Mouse (Mus musculus): Measurements from ENCODE around the gene Vamp2. TPM values are rescaled to one million over a fixed set of nuclear protein-coding genes. Genes with fewer than 3 reads are reported as not detected.

Gene Vamp2
- polyA plus RNA-seq, 1 experiment from 2014 or later, result 124 TPM

DNA sequence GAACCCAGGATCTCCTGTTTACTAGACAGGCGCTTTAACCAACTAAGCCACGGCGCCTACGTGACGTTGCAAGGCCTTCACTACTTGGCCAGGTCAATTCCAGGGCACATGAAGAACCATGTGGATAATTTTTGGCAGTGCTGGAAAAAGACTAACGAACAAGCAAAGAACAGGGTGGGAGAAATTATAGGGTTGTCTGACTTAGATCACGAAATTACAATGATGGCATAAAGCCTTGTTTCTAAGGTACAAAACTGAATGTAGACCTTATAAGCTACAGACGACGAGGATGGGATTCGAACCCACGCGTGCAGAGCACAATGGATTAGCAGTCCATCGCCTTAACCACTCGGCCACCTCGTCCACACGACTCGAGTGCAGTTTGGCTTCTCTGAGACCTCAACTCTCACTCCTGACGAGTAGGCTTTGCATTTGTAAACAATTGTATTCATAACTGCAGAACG lies 25.5 kb upstream of the Vamp2 start:
- Histone ChIP-seq H3K27ac (ENCODE audit: low read depth, low read length) (peak overlapping the region; percentile 52), H3K9ac (ENCODE audit: low read length) (no peak overlapping the region; the same call in 1 of the 2 replicates), H3K4me3 (ENCODE audit: low read depth, low read length) (peak overlapping the region; percentile 54), H3K4me2 (ENCODE audit: low read length) (peak overlapping the region; percentile 65), H3K4me1 (ENCODE audit: control insufficient read depth, insufficient read depth, low read length) (peaks cover 21% of the 10 kb centered on the region), H3K9me3 (replicated peaks; ENCODE audit: control insufficient read depth, low read length) (no peaks in the 10 kb centered on the region), H3K36me3 (ENCODE audit: control insufficient read depth, insufficient read depth, low read length) (no peaks in the 10 kb centered on the region), H3K27me3 (replicated peaks; ENCODE audit: control insufficient read depth, insufficient read depth, low read length) (no peaks in the 10 kb centered on the region)
- ATAC-seq (peak; percentile 54), DNase-seq (ENCODE audit: low spot score) (peak; percentile 96)
- WGBS, result under 1% methylated on average over 19 of the region's 19 CpGs

DNA sequence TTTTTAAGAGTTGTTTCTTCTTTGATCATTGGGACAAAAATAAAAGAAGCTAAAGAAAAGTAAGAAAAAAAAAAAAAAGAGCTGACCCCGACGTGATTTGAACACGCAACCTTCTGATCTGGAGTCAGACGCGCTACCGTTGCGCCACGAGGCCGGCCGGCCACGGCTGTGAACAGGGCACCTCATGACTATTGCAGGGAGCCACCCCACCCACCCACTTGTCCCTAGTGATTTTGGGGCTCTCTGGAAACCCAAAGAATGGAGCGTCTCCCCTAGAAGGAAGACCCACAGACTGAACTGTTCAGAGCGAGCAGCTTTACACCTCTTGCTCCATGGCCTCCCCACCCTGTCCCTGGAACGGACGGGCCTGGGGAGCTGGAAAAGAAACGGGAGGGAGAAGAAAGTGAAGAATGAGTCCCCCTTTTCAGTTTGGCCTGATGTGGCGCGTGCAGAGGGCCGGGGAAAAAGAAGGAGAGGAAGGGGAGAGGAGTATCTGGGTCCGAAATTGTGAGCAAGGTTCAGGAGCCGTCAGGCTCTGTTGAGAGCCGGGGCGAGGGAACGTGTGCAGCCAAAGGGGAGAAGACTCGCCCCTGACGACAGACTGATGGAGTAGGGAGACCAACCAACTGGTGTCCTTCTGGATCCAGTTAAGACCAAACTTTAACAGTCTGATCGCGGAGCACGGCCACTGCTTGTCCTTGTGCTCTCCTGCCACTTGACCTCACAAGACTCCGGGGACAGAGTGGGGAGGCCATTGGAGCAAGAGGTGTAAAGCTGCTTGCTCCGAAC lies 24.7 kb upstream of the Vamp2 start:
- H3K9me3 ChIP-seq (replicated peaks; ENCODE audit: control insufficient read depth, low read length), result no peaks in the 10 kb centered on the region
- H3K4me1 ChIP-seq (ENCODE audit: control insufficient read depth, insufficient read depth, low read length), result peaks cover 19% of the 10 kb centered on the region
- WGBS, result under 1% methylated on average over 31 of the region's 31 CpGs
- DNase-seq (ENCODE audit: low spot score) (peak; percentile 79), ATAC-seq (peak; percentile 35; the same call in 1 of the 2 replicates)
- peak overlapping the region; percentile 63 for H3K27ac ChIP-seq (ENCODE audit: low read depth, low read length)
- H3K27me3 ChIP-seq (replicated peaks; ENCODE audit: control insufficient read depth, insufficient read depth, low read length), result no peaks in the 10 kb centered on the region
- H3K4me2 ChIP-seq (ENCODE audit: low read length), result peak overlapping the region; percentile 65
- H3K4me3 ChIP-seq (ENCODE audit: low read depth, low read length), result peak overlapping the region; percentile 54
- no peaks in the 10 kb centered on the region for H3K36me3 ChIP-seq (ENCODE audit: control insufficient read depth, insufficient read depth, low read length)
- H3K9ac ChIP-seq (ENCODE audit: low read length), result peak overlapping the region; percentile 77

DNA sequence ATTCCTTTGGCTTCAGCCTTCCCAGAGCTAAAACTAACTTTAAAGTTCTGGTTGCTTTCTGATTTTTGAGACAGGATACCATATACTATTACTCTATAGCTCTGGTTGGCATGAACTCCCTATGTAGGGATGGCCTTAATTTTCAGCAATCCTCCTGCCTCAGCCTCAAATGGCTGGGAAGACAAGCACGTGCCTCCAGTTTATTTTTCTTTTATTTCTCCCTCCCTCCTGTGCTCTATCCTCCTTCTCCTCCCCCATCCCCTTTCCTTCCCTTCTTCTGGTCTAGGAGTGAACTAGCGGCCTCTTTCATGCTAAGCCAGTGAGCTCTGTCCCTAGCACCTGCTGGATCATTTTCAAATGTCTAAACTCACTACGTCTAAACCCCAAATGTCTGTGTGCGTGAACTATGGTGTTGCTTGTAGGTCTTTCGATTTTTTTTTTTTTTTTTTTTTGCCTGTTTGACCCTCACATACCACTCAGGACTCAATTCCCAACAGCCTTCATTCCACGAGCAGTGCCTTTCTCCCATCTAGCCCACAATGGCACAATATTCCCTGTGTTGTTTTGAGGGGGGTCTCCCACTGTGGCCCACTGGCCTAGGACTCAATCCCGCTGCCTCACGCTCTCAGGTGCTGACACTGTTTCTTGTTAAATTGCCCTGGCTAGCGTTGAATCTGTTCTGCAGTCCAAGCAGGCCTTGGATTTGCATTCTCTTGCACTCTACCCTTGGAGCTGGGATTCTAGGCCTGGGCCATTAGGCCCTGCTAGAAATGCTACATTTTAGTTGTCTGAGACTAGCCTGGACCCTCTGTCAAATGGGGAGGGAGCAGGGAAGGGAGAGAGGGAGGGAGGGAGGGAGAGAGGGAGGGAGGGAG lies 23.8 kb upstream of the Vamp2 start:
- Histone ChIP-seq H3K4me1 (ENCODE audit: control insufficient read depth, insufficient read depth, low read length) (peaks cover 19% of the 10 kb centered on the region), H3K9me3 (replicated peaks; ENCODE audit: control insufficient read depth, low read length) (no peaks in the 10 kb centered on the region), H3K9ac (ENCODE audit: low read length) (peak overlapping the region; percentile 77), H3K36me3 (ENCODE audit: control insufficient read depth, insufficient read depth, low read length) (no peaks in the 10 kb centered on the region), H3K4me3 (ENCODE audit: low read depth, low read length) (peak overlapping the region; percentile 54), H3K4me2 (ENCODE audit: low read length) (peak overlapping the region; percentile 65), H3K27ac (ENCODE audit: low read depth, low read length) (no peak overlapping the region), H3K27me3 (replicated peaks; ENCODE audit: control insufficient read depth, insufficient read depth, low read length) (no peaks in the 10 kb centered on the region)
- DNase-seq (ENCODE audit: low spot score) (no peak), ATAC-seq (no peak)
- WGBS, result 46% methylated on average over 9 of the region's 9 CpGs

DNA sequence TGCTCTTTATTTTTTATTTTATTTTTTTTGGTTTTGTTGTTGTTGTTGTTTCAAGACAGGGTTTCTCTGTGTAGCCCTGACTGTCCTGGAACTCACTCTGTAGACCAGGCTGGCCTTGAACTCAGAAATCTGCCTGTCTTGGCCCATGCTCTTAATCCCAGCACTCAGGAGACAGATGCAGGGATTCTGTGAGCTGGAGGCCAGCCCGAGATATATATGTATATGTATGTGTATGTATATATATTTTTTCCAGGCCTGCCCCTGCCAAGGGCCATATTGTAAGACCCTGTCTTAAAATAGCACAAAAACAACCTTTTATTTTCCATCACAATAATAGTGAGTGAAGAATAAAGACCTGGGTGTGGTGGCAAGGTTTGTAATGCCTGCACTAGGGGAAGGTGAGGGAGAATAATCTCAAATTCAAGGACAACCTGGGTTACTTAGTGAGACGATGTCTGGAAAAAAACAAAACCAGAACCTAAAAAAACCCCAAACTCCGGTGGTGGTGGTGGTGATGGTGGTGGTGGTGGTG lies 22.8 kb upstream of the Vamp2 start:
- no peaks in the 10 kb centered on the region for H3K9me3 ChIP-seq (replicated peaks; ENCODE audit: control insufficient read depth, low read length)
- ATAC-seq, result no peak
- H3K36me3 ChIP-seq (ENCODE audit: control insufficient read depth, insufficient read depth, low read length), result no peaks in the 10 kb centered on the region
- no peak overlapping the region for H3K27ac ChIP-seq (ENCODE audit: low read depth, low read length)
- H3K4me3 ChIP-seq (ENCODE audit: low read depth, low read length), result 0 out of 2 replicates have a peak overlapping the region, but pooled peaks have one; percentile 35
- DNase-seq (ENCODE audit: low spot score), result no peak
- WGBS, result 59% methylated on average over 3 of the region's 3 CpGs
- H3K9ac ChIP-seq (ENCODE audit: low read length), result no peak overlapping the region
- H3K4me2 ChIP-seq (ENCODE audit: low read length), result peak overlapping the region; percentile 81
- no peaks in the 10 kb centered on the region for H3K27me3 ChIP-seq (replicated peaks; ENCODE audit: control insufficient read depth, insufficient read depth, low read length)
- peaks cover 21% of the 10 kb centered on the region for H3K4me1 ChIP-seq (ENCODE audit: control insufficient read depth, insufficient read depth, low read length)

DNA sequence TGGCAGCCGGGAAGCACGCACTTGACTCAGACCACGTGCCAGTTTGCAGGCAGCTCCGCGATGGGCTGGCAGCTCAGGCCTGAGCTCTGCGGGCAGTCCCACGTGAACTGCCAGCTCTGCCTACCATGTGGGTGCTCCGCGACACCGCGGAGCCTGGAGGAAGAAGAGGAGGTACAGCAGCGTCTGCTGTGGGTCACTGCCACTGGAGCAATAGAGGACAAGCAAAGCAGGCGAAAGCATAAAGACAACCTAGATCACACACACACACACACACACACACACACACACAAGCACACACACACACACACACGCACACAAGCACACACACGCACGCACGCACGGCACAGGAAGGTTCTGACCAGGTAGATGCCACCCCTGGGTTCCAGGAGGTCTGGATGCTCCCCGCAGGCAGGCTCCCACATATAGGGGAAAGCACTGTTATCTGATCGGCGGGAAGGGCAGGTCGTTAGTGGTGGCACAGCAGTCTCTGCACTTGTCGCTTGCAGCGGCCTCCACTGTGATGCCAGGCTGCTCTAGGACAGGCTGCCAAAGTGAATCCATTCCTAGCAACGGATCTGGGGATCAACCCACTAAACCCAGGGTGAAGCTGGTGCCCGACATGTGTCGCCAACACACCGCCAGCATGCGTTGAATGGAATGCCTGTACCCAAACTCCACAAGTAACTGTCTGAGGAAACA lies 22.0 kb upstream of the Vamp2 start:
- Histone ChIP-seq H3K4me1 (ENCODE audit: control insufficient read depth, insufficient read depth, low read length) (peaks cover 13% of the 10 kb centered on the region; the same call in 1 of the 2 replicates), H3K27me3 (replicated peaks; ENCODE audit: control insufficient read depth, insufficient read depth, low read length) (no peaks in the 10 kb centered on the region), H3K9me3 (replicated peaks; ENCODE audit: control insufficient read depth, low read length) (no peaks in the 10 kb centered on the region), H3K4me2 (ENCODE audit: low read length) (peak overlapping the region; percentile 81), H3K27ac (ENCODE audit: low read depth, low read length) (0 out of 2 replicates have a peak overlapping the region, but pooled peaks have one; percentile 5), H3K9ac (ENCODE audit: low read length) (peak overlapping the region; percentile 60), H3K36me3 (ENCODE audit: control insufficient read depth, insufficient read depth, low read length) (no peaks in the 10 kb centered on the region), H3K4me3 (ENCODE audit: low read depth, low read length) (peak overlapping the region; percentile 35)
- ATAC-seq (no peak), DNase-seq (ENCODE audit: low spot score) (peak; percentile 47)
- WGBS, result under 1% methylated on average over 29 of the region's 29 CpGs

DNA sequence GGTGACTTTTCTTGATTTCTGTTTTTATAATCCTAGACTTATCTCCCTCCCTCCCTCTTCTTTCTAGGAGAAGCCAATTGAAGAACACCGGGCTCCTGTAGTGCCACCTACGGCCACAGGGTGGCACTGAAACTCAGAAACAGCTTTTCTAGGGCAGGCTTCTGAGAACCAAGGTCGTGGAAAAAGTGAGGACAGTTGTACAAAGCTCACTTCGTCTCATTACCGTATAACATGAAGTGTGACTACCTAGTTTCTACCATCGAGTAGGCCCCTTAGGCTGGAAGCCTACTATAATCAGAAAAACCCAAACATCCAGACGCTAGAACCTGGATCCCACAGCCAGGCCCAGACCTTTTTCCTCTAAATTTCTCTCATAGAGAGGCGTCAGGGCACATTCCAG lies 21.3 kb upstream of the Vamp2 start:
- Histone ChIP-seq H3K27ac (ENCODE audit: low read depth, low read length) (no peak overlapping the region), H3K36me3 (ENCODE audit: control insufficient read depth, insufficient read depth, low read length) (no peaks in the 10 kb centered on the region), H3K4me2 (ENCODE audit: low read length) (peak overlapping the region; percentile 81), H3K4me1 (ENCODE audit: control insufficient read depth, insufficient read depth, low read length) (peaks cover 12% of the 10 kb centered on the region; the same call in 1 of the 2 replicates), H3K4me3 (ENCODE audit: low read depth, low read length) (peak overlapping the region; percentile 35), H3K27me3 (replicated peaks; ENCODE audit: control insufficient read depth, insufficient read depth, low read length) (no peaks in the 10 kb centered on the region), H3K9me3 (replicated peaks; ENCODE audit: control insufficient read depth, low read length) (no peaks in the 10 kb centered on the region), H3K9ac (ENCODE audit: low read length) (peak overlapping the region; percentile 60; the same call in 1 of the 2 replicates)
- peak; percentile 94 for DNase-seq (ENCODE audit: low spot score)
- 8% methylated on average over 8 of the region's 8 CpGs for WGBS
- no peak for ATAC-seq

DNA sequence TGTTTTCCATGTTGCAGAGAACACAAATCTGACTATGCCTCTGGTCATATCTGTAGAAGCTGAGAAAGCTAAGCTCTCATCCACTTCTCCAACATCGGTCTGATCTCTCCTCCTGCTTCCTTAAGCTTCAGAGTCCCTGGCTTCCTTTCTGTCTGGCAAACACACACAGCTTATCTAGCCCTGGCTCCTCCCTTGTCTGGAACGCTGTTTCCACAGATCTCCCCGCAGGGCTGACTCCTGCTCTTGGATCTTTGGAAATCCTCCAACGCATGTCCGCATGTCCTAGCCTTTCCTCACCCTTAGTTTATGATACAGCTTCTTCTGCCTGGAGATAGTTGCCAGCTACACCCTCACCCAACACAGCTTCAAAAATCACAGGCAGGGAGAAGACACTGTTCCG lies 20.7 kb upstream of the Vamp2 start:
- Histone ChIP-seq H3K9ac (ENCODE audit: low read length) (no peak overlapping the region), H3K4me1 (ENCODE audit: control insufficient read depth, insufficient read depth, low read length) (peaks cover 13% of the 10 kb centered on the region; the same call in 1 of the 2 replicates), H3K36me3 (ENCODE audit: control insufficient read depth, insufficient read depth, low read length) (no peaks in the 10 kb centered on the region), H3K4me2 (ENCODE audit: low read length) (no peak overlapping the region), H3K9me3 (replicated peaks; ENCODE audit: control insufficient read depth, low read length) (no peaks in the 10 kb centered on the region), H3K27ac (ENCODE audit: low read depth, low read length) (no peak overlapping the region), H3K4me3 (ENCODE audit: low read depth, low read length) (no peak overlapping the region), H3K27me3 (replicated peaks; ENCODE audit: control insufficient read depth, insufficient read depth, low read length) (no peaks in the 10 kb centered on the region)
- no peak for ATAC-seq
- WGBS, result 67% methylated on average over 6 of the region's 6 CpGs
- DNase-seq (ENCODE audit: low spot score), result no peak

DNA sequence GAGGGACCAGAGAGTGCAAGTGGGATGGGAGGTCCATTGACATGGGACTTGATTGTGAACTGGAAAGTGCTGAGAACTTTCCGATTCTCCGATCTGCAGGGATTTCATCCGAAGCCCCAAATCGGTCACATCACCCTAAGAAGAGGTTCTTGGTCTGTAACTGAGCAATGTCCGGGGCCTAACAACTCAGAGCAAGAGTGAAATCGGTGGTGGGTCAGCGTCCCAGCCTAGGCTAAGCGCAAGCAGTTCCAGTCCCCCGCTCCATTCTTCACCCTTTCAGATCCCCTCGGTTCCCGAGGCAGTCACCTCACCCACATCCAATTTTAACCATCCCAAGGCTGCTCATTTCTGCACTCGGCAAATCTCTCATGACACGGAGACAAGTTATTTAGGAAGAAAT lies 18.2 kb upstream of the Vamp2 start:
- H3K36me3 ChIP-seq (ENCODE audit: control insufficient read depth, insufficient read depth, low read length), result no peaks in the 10 kb centered on the region
- peak overlapping the region; percentile 80 for H3K9ac ChIP-seq (ENCODE audit: low read length)
- DNase-seq (ENCODE audit: low spot score) (no peak), ATAC-seq (no peak)
- peak overlapping the region; percentile 75 for H3K27ac ChIP-seq (ENCODE audit: low read depth, low read length)
- under 1% methylated on average over 13 of the region's 13 CpGs for WGBS
- peak overlapping the region; percentile 77 for H3K4me2 ChIP-seq (ENCODE audit: low read length)
- H3K4me1 ChIP-seq (ENCODE audit: control insufficient read depth, insufficient read depth, low read length), result peaks cover 13% of the 10 kb centered on the region; the same call in 1 of the 2 replicates
- no peaks in the 10 kb centered on the region for H3K9me3 ChIP-seq (replicated peaks; ENCODE audit: control insufficient read depth, low read length)
- no peaks in the 10 kb centered on the region for H3K27me3 ChIP-seq (replicated peaks; ENCODE audit: control insufficient read depth, insufficient read depth, low read length)
- peak overlapping the region; percentile 48 for H3K4me3 ChIP-seq (ENCODE audit: low read depth, low read length)

Data from forebrain, embryonic 14.5 days (tissue).